Mouse (Mus musculus): ENCODE results near the gene Nlgn1.

- no peak for TF ChIP-seq HCFC1 (IDR thresholded peaks at IDR 0.05; ENCODE audit: borderline replicate concordance, insufficient read depth, low read length)
- no peak for TF ChIP-seq ZC3H11A (IDR thresholded peaks at IDR 0.05; ENCODE audit: borderline replicate concordance, low read depth, low read length)
Observed at GRCm38 (mm10) chr3:26228172-26228781, 104.0 kb downstream of the Nlgn1 start.
